Mouse (Mus musculus) gonadal fat pad, adult 2 months (tissue): Measurements from ENCODE around the gene Lhfpl5. TPM values are rescaled to one million over a fixed set of nuclear protein-coding genes. Genes with fewer than 3 reads are reported as not detected.

ENCODE experiments used
- DNase-seq: peaks from one replicate; pipeline ENCODE4 v3.0.0-alpha.2; 2012; ENCODE audit warnings: low read depth
- polyA plus RNA-seq: library from polyadenylated mRNA; depleted of rRNA; stranded (reverse); fragments of >200 nt; gene quantifications from 2 replicates; pipeline ENCODE4 v1.2.3, GENCODE M21; 2012

Lhfpl5 gene
- polyA plus RNA-seq, 1 experiment, result not detected

DNA sequence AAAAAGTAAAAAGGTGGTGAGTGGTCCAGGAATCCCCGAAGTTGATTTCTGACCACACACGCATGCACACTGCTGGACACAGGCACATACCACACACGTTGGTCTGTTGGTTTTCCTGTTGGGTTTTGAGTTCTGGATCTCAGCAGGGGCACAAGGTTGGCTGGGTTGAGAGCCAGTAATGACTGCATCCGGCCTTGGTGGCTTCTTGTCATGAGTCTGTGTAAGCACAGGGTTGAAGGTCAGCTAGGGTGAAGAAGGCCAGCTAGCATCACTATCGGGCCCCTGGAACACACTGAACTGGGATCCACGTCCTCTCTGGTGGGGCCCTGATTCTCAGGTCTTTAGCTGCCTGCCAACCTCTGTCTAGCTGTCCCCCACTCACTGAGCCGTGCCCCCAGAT lies 2.9 kb upstream of the Lhfpl5 start:
- DNase-seq, result no peak

DNA sequence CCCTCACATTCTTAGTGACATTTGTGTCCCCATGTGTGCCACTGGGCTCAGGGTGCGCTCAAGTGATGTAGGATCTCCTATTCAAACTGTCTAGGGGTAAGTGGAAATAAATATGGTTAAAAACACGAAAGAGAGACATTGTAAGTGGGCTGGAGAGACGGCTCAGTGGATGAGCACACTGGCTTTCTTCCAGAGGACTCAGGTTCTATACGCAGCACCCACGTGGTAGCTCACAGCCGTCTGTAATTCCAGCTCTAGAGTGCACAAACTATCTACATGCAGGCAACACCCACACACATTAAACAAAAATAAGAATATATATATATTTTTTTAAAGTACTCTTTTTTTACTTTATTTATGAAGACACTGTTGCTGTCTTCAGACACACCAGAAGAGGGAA lies 2.5 kb upstream of the Lhfpl5 start:
- DNase-seq, result no peak

DNA sequence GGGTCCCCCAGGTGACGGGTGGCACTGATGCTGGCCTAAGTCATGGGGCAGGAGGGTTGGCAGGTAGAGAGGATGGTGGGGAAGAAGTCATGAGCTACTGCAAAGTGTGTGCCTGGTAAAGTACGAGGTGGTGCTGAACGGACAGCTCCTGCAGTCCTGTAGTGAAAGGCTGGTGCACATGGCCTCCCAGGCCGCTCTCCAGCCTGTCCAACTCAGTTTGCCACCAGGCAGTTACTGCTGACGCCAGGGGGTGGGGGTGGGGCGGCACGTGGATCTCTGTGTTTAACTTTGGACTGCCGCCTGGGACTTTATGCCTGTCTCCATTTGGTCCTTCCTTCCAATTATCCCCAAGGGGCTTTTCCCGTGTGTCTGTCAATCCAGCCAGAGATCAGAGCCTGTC lies 5.0 kb downstream of the Lhfpl5 start:
- no peak for DNase-seq

DNA sequence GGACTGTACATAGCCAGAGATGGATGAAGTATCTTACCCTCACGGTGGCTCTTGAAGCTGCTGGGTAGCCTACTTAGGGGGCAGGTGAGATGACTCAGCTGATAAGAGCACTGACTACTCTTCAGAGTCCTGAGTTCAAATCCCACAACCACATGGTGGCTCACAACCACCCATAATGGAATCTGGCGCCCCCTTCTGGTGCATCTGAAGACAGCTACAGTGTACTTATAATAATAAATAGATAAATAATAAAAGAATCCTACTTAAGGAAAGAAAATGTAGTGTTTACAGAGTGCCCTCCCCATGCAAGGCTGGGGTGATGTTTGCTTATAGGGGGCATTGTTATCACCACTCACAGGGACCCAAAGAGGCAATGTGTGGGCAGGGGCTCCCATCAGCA lies 5.6 kb downstream of the Lhfpl5 start:
- DNase-seq, result no peak

DNA sequence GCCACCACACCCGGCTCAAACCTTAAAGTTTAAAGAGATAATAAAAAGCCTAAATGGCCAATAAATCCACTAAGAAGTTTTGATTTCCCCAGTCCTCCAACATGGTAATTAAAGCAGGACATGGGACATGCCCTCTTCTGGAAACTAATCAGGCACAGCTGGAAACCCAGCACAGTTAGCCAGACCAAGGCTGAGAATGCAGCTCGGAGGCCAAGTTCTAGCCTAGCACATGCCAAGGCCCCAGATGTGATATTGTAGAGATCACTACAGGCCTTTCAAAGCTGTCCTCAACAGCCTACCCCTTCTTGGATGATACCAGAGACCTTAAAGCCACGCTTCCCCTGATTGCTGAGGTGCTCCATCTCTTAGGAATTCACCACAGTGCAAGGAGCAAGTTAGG lies 11.1 kb downstream of the Lhfpl5 start:
- DNase-seq, result no peak

DNA sequence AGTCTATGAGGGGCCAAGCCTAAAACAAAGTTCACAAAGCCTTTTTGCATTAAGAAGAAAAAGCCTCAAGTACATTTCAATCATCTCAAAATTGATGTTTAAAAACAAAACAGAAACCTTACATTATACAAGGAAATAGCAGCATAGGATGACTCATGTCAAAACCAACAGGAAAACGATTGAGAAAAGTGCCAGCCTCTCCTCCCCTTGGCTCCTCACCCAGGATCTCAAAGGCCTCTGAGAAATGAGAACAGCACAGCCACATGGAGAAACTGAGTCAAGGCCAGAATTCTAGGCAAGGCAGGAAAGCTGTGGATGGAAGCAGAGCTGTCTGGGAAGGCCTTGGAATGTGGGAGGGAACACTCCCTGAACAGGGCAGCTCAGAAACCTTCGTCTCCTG lies 13.2 kb downstream of the Lhfpl5 start:
- DNase-seq, result no peak

DNA sequence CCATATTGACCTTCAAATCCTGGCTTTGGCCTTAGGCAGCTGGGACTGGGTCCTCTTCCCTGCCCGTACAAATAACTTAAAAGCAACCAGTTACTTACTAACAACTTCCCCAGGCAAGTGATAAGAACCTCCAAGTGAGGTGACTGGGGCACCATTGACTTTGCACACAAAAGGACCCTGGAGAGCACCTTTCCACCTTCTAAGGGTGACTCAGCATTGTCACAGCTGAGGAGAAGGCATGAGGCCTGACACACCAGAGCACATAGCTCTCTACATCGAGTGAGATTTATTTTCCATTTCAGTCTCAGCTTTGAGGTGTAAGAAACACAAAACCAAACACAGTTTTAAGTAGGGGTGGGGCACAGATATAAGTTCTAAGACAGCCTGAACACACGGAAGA lies 15.2 kb downstream of the Lhfpl5 start:
- no peak for DNase-seq

DNA sequence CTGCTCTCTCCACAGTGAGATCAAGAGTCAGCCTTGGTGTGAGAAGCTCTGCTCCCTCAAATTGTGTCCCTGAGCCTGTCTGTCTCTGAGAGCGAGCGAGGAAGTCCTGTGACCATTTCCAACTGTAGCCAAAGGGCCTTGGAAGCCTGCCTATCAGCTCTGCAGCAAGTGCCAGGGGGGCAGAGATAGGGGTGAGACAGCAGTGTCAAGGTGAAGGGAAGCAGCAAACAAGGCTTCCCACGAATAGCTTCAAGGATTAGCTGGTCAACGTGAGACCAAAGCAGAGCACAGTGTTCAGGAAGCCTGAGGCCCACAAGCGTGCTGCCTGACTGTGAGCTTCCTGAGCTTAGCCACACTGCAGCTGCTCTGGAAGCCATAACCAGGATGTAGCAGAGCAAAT lies 16.0 kb downstream of the Lhfpl5 start:
- DNase-seq, result no peak

DNA sequence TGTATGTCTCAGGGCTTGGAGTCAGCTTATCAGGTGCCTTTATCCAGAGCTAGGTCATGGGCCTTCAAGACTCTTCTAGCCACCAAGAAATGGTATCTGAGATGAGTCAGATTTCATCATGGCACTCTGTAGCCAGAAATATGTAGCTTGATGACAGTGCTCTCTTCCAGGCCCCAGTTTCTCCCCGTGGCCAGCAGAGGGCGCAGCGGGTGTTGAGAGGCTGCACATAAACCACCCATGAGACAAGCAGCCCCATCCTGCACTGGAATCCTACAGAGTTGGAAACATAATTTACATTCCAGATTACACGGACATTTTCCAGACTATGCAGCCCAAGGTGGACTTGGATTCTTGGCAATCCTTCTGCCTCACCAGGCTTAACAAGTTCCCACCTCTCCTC lies 17.6 kb downstream of the Lhfpl5 start:
- no peak for DNase-seq

DNA sequence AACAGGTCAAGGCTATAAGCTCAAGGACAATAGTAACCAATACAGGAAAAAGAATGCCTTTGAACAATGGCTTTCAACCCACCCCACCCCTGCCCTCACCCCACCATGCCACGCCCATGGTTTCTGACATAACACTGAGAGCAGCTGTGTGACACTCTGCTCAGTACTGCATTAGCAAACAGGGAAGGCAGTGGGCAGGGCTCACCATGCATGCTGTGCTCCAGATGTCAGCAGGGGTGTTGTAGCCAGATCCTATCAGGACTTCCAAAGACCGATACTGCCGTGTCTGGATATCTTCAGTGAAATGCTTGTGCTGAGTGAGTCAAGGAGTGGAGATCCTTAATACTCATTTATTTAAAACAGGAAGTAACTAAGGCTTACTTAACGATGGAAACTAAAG lies 18.5 kb downstream of the Lhfpl5 start:
- DNase-seq, result no peak

DNA sequence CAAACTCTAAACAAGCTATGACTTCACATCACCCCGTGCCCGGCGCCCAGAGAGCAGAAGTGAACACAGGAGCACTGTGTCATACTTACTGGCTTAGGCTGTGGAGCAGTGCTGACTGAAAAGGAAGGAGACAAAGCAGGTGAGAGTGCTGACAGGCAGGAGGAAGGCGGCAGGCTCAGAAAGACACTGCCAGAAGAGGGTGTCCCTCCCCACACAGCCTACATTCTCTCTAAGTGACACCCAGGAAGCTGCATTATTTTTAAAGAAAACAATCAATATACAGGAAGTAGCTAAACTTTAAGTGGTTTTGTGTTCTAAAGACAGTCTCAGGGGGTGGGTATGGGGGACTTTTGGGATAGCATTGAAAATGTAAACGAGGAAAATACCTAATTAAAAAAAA lies 25.3 kb downstream of the Lhfpl5 start:
- DNase-seq, result no peak

DNA sequence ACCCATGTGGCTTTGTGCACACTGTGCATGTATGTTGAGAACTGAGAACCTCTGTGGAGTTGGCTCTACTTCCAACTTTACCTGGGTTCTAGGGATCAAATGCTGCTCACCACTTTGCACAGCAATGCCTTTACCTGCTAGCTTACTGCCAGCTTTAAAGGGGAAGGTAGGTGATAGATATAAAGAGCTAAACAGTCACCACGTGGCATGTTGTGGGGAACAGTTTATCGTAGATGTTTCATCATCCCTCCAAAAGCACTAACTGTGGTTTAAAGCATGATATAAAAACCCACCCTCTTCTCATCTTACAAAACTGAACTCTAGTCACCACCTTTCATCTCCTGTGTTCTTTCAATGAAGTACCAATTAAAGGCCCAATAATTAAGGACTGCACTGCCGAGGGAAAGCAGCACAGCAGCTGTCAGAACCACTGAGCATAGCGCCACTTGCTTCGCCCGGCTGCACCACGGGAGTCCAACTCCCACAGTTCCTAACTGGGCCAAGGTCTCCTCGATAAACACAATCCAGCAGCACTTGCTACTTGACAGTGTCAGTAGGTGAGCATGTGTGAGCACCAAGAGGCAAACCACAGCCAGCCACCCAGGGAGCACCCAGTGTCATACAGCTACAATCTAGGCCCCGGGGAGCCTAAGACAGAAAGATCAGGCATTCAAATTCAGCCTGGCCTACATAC lies 26.3 kb downstream of the Lhfpl5 start:
- DNase-seq, result no peak

DNA sequence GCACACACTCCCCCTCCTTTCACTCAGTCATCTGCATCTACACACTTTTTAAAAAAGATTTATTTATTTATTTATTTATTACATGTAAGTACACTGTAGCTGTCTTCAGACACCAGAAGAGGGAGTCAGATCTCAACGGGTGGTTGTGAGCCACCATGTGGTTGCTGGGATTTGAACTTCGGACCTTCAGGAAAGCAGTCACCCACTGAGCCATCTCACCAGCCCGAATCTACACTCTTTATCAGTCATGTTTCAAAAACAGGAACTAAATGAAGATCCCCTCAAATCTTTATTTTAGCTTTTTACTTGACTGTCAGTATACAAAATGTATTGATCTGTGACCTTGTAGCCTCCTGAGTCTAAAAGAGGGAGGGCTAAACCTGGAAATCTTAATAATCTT lies 34.1 kb downstream of the Lhfpl5 start:
- no peak for DNase-seq

DNA sequence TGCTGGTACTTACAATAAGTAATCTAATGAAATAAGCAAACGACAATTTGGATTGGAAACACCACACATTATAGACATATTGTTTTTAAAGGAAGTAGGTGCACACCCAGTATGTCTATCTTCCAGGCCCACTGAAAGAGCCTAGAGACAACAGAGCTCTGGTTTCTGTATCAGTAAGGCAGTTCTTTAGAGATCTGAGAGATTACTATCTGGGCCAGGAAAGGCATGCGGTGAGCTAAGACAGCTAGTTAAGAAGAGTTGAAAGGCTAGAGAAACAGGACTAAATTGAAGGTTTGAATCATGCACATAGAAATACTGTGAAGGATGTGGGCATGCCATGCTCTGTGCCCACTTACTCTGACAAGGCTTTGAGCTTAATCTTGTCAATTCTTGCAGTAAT lies 37.2 kb downstream of the Lhfpl5 start:
- DNase-seq, result no peak

DNA sequence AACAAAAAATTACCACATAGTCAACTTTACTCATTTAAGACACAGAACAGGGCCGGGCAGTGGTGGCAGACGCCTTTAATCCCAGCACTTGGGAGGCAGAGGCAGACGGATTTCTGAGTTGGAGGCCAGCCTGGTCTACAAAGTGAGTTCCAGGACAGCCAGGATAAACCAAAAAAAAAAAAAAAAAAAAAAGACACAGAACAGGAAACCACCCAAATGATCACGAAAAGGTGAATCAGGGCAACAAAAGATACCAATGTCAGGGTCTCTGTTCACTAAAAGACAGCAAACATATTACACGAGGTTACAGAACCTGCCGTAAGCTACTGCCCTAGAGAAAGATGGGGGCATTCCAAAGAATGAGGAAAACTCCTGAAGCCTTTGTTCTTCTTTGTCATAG lies 37.7 kb downstream of the Lhfpl5 start:
- DNase-seq, result no peak

DNA sequence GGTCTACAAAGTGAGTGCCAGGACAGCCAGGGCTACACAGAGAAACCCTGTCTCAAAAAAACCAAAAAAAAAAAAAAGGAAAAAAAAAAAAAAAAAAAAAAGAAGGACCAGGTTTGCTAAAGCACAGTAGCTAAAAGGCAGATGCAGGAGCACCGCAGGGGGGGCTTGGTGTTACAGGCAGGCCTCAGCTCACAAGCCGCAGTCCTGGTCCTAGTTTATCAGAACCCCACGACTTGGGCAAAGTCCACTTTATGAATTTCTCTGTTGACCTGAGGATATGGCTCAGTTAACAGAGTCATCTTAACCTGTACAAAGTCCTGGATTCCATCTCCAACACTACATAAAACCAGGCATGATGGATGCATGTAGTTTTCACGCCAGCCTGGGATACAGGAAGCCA lies 39.9 kb downstream of the Lhfpl5 start:
- DNase-seq, result no peak

DNA sequence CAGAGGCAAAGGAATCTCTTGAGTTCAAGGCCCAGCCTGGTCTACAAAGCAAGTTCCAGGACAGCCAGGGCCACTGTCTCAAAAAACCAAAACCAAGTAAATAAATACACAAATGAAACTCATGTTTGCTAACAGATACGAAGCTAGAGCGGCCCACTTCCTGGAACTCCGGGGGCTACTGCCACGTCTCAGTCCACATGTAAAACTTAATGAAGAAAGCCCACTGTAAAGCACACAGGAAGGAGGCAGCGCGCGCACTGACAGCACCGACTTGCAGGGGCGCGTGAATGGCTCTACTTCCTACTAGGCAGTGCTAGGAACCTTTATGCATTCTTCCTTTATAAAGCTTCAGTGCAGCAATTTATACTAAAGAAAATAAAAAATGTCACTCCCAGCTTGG lies 42.2 kb downstream of the Lhfpl5 start:
- no peak for DNase-seq

DNA sequence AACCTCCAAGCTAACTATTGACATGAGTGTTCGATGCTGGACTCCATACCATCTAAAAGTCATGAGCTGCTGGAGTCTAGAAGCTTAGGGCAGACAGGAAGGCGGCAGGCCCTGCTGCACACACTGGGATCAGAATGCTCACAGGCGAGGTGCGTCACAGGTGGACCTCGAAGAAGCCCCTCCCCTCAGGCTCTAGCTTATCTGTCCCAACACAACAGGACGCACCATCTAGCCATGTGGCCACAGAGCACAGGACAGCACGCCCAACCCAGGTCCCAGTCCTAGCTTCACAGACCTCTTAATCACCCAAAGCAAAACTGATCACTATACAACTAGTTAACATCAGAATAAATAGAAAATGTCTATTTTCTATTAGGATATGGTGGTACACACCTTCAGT lies 42.7 kb downstream of the Lhfpl5 start:
- DNase-seq, result no peak

DNA sequence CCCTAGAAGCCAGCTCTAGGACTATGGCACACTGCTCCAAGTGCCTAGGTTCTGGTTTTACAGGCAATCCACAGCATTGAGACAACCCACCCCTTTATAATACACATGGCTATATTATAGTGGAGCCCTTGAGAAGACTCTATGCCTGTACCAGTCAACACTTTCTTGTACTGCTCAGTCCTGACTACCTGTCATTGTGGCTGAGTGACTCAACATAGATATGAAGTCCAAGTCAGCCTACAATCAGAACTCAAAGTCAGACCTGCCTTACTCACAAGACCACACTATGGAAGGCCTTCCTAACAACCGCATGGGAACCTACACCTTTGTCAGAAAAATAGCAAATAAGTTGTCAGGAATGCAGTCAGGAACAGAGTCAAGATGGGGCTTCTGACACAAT lies 43.3 kb downstream of the Lhfpl5 start:
- no peak for DNase-seq

DNA sequence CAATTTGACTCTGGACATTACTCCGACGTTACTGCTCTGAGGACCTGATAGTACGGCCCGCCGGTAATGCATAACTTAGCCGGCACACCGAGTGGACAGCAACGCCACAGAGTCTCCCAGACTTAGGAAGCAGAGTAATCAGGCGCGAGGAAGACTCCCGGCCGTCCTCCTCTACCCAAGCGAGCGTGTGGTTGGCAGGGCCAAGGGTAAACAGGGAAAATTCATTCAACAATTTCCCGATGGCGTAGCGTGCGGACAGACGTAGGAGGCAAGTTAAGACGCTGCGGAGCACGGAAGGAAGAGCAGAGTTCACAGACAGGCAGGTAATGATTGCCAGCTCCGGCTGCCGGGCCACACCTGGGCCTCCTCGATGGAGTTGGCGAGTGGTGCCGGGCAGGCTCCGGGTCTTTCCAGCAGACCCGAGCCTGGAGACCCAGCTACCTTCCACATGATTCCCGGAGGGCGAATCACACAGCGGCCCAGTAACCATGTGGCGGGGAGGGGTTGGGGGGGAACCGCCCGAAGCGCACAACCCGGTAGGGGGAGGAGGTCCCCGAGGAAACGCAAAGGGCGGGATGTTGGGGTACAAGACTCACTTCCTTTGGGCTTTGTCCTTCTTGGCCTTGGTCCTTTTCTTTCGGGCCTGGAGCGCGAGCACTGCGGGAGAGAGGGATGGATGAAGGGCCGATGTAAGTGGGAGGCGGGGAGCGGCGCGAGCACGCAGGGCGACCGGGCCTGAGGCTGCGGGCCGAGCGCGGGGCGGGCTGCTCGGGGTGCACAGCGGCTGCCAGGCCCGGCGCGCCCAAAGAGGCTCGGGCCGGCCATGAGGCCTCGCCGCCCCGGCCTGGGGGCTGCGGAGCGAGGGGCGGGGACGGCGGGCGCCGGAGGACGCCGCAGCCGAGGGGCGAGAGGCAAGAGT lies 46.2 kb downstream of the Lhfpl5 start:
- DNase-seq, result no peak

DNA sequence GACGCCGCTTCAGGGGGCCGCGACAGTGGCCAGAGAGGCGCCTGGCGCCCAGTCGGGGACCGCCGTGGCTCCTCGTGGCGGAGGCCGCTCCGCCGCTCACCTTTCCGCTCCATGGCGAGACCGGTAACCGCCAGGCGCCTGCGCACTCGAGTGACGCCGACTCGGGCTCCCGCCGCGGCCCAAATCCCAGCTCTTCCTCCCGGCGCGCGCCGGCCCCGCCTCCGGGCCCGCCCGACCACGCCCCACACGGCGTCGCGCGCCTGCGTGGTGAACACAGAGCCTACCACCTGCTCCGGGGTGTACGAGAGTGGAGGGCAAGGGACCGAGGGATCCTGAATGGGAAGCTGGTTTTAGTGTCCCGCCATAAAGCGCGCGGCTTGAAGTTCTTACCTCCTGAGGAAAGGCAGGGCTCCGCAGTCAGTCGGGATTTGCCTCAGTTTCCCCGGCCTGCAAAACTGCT lies 46.9 kb downstream of the Lhfpl5 start, which contains the start of gene Srpk1:
Gene Srpk1, minus strand, starts transcription at position 410 of the 460 bp plus-strand sequence.
- DNase-seq, result no peak

DNA sequence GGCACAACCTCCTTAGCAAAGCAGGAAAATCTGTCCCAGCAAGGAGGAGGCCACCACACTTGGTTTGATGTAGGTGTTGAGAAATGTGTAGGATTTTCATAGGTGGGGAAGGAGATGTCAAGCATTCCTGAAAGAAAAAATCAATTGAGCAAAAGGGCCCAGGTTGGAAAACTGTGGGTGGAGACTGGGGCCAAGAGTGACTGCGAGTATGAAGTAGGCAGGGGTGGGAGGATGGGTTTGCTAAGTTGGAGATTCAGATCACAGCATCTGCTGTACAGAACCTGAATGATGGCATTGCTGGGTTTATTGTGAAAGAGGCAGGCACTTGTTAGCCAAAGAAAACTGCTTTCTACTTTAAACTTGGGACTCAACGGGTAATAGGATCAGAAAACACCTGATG lies 49.4 kb downstream of the Lhfpl5 start:
- DNase-seq, result no peak

DNA sequence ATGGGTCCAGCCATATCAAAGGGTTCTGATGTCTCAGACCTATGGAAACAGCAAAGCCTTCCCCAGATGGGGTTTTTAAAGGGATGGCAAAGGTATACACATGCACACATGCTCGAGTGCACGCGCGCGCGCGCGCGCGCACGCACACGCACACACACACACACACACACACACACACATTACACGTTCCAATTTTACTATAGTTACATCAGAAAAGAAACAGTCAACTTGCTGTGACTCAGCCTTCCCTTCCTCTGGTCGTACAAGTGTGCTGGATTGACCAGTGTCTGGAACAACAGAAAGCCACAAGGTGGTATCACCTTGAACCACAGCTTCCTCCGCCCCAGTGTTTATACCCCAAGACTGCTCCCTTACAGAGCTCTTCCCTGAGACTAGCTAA lies 49.9 kb downstream of the Lhfpl5 start:
- no peak for DNase-seq
